Mouse (Mus musculus) inflammation-experienced regulatory T-cells, adult 6 months (primary cell): ENCODE measurements at regions not wholly inside any gene's neighbourhood (a gene's known extent, or its start where the extent isn't known, plus 50 kb on each side); places are given as distances from the start of the nearest gene placed in this dataset.

Experiments
- ATAC-seq: one replicate; pipeline ENCODE4 v1.8.0; 2017

- no peak for ATAC-seq
Measured at GRCm38 (mm10) chr10:21446641-21447040, 69.5 kb downstream of the Aldh8a1 start.

- no peak for ATAC-seq
Measured at GRCm38 (mm10) chr10:21448132-21448531, 71.0 kb downstream of the Aldh8a1 start.

GRCm38 (mm10) chr10:21448942-21449341, 71.9 kb downstream of the Aldh8a1 start:
- ATAC-seq = no peak

- no peak for ATAC-seq
Measured at GRCm38 (mm10) chr10:21452611-21453010, 75.5 kb downstream of the Aldh8a1 start.

GRCm38 (mm10) chr10:21453527-21453926, 76.4 kb downstream of the Aldh8a1 start:
- ATAC-seq = no peak

GRCm38 (mm10) chr10:21454153-21454552, 77.1 kb downstream of the Aldh8a1 start:
- no peak for ATAC-seq

- ATAC-seq = no peak
Measured at GRCm38 (mm10) chr10:21454757-21455156, 77.7 kb downstream of the Aldh8a1 start.

GRCm38 (mm10) chr10:21455863-21456262, 78.8 kb downstream of the Aldh8a1 start:
- no peak for ATAC-seq

GRCm38 (mm10) chr10:21456359-21456758, 79.3 kb downstream of the Aldh8a1 start:
- no peak for ATAC-seq

GRCm38 (mm10) chr10:21456991-21457390, 79.9 kb downstream of the Aldh8a1 start:
- no peak for ATAC-seq

- ATAC-seq = no peak
Measured at GRCm38 (mm10) chr10:21458608-21459007, 81.5 kb downstream of the Aldh8a1 start.

- ATAC-seq = no peak
Measured at GRCm38 (mm10) chr10:21460062-21460461, 83.0 kb downstream of the Aldh8a1 start.

GRCm38 (mm10) chr10:21462915-21463314, 85.8 kb downstream of the Aldh8a1 start:
- no peak for ATAC-seq

GRCm38 (mm10) chr10:21465362-21465761, 88.3 kb downstream of the Aldh8a1 start:
- peak; percentile 80 for ATAC-seq

GRCm38 (mm10) chr10:21465806-21466377, 88.8 kb downstream of the Aldh8a1 start:
- ATAC-seq = no peak

GRCm38 (mm10) chr10:21467425-21468085, 90.5 kb downstream of the Aldh8a1 start:
- no peak for ATAC-seq

GRCm38 (mm10) chr10:21468421-21468820, 91.3 kb downstream of the Aldh8a1 start:
- ATAC-seq = no peak

GRCm38 (mm10) chr10:21469961-21470360, 92.9 kb downstream of the Aldh8a1 start:
- ATAC-seq = no peak

- ATAC-seq = peak; percentile 32
Measured at GRCm38 (mm10) chr10:21470589-21470988, 93.5 kb downstream of the Aldh8a1 start.

- no peak for ATAC-seq
Measured at GRCm38 (mm10) chr10:21474242-21474641, 97.2 kb downstream of the Aldh8a1 start.

- ATAC-seq = no peak
Measured at GRCm38 (mm10) chr10:21478004-21478403, 100.9 kb downstream of the Aldh8a1 start.

GRCm38 (mm10) chr10:21479403-21479802, 102.3 kb downstream of the Aldh8a1 start:
- peak; percentile 96 for ATAC-seq

- ATAC-seq = no peak
Measured at GRCm38 (mm10) chr10:21481255-21481654, 104.2 kb downstream of the Aldh8a1 start.

- no peak for ATAC-seq
Measured at GRCm38 (mm10) chr10:21482055-21482454, 105.0 kb downstream of the Aldh8a1 start.

GRCm38 (mm10) chr10:21482659-21483058, 105.6 kb downstream of the Aldh8a1 start:
- no peak for ATAC-seq
